Mouse (Mus musculus): Measurements from ENCODE around the gene Cdc14a. TPM values are rescaled to one million over a fixed set of nuclear protein-coding genes. Genes with fewer than 3 reads are reported as not detected.

Gene Cdc14a
- polyA plus RNA-seq, 1 experiment: 3.2 TPM

DNA sequence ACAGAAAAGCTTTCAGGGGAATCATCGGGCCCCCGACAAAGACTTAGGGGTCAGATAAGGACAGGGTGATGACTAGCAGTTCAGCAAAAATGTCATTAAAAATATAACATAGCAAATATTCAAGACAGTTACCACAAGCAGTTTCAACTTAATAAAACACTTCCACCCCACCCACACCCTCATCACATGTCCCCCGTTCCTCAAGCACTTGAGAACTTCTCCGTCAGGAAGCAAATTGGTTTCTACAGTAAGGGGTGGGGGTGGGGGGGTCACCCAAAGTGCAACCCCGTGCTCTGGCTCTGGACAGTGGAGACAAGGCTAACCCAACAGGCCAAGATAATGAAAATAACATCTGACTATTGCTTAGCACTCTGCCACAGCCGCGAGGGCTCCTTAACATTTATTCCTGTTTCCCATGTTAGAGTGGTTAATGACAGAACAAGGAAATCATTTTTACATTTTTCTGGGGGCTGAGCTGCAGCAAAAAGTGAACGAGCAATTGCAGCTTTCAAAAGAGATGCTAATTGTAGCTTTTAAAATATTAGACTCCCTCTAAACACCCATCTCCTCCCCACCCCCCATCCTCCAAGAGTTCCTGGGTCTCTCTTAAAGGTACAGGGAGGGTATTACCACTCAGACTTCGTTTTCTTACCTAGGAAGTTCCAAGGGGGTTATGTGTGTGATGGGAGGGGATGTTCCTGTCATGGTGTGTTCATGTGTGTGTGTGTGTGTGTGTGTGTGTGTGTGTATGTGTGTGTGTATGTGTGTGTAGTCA lies 133.6 kb downstream of the Cdc14a start:
- WGBS: 82% methylated on average over 9 of the region's 9 CpGs
- DNase-seq (ENCODE audit: low read depth, low spot score): no peak

GRCm38 (mm10) chr3:116288833-116289232 lies 135.0 kb downstream of the Cdc14a start:
- no peak for DNase-seq (ENCODE audit: low read depth, low spot score)
- 87% methylated on average over 6 of the region's 6 CpGs for WGBS

DNA sequence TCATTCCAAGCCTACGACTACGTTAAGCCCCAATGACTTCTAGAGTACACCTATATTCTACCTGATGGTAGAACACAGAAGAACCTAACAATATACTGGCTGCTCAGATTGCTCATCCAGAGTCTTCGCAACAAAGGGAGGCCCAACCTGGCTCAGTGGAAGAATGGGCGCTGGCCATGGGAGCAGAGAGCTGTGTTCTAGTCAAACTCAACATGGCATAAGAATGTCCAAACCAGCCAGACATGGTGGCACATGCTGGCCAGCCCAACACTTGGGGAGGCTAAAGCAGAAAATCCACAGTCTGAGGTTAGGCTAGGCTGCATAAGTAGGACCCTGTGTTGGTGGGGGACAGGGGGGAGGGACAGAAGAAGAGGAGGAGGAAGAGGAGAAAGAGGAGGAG lies 139.1 kb downstream of the Cdc14a start:
- 97% methylated on average over 4 of the region's 4 CpGs for WGBS
- DNase-seq (ENCODE audit: low read depth, low spot score): no peak

DNA sequence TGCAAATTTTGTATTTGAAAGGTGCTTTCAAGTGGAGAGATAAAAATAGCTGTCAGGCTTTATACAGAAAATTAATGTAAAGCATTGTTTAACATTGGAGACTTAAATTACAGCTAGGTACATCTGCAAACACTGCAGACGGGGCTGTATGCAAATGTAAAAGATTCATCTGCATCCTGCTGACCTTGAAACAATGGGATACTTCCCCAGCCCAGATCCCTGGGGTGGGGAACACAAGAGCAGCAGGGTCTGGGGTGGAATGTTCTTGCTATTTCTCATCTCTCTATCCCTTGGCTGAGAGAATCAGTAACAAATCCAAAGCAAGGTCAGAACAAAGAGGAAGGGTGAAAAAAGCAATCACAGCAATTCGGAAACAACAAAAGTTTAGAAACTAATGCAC lies 139.8 kb downstream of the Cdc14a start:
- no peak for DNase-seq (ENCODE audit: low read depth, low spot score)
- WGBS: 68% methylated on average over 2 of the region's 2 CpGs

DNA sequence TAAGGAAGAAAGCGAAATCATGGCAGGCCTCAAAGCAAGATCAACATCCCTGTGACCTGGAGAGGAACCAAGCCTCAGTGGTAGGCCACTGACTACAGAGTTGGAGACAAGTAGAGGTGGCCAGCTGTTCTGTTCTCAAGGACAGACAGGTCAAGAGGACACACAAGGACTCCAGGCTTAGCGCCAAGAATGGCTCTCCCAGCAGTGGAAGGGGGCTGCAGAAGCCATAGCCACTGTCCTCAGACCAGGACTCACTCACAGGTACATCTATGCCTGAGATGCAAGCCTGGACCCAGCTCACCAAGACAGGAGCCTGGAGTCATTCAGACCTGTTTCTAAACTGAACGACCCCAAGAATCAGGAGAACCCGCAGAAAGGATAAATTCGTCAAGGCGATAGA lies 142.2 kb downstream of the Cdc14a start:
- WGBS: 94% methylated on average over 6 of the region's 6 CpGs
- DNase-seq (ENCODE audit: low read depth, low spot score): no peak

- WGBS: 78% methylated on average over 8 of the region's 8 CpGs
- DNase-seq (ENCODE audit: low read depth, low spot score): no peak
These were observed 146.7 kb downstream of the Cdc14a start for GRCm38 (mm10) chr3:116277146-116277545.

- DNase-seq (ENCODE audit: low read depth, low spot score): no peak
- WGBS: 71% methylated on average over 6 of the region's 6 CpGs
These were observed 152.2 kb downstream of the Cdc14a start for GRCm38 (mm10) chr3:116271679-116272078.

DNA sequence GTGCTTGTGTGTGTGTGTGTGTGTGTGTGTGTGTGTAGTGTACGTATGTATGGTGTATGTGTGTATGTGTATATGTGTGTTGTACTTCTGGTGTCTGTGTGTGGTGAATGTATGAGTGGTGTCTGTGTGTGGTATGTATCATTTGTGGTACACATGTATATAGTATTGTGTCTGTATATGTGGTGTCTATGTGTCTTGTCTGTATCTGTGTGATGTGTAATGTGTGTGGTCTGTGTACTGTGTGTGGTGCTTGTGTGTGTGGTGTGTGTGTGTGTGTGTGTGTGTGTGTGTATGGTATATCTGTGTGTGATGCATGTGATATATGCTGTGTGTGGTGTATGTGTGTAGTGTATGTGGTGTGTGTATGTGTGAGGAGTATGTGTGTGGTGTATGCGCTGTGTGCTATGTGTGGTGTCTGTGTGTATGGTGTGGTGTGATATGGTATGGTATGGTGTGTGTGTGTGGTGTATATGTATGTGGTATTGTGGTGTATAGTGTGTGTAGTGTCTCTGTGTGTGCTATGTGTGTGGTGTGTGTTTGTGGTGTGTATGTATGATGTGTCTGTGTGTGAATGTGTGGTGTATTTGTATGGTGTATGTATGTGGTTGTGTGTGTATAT lies 156.7 kb downstream of the Cdc14a start:
- WGBS: 91% methylated on average over 2 of the region's 2 CpGs
- DNase-seq (ENCODE audit: low read depth, low spot score): no peak

GRCm38 (mm10) chr3:116266360-116266759 lies 157.5 kb downstream of the Cdc14a start:
- WGBS: 57% methylated on average over 3 of the region's 3 CpGs
- DNase-seq (ENCODE audit: low read depth, low spot score): no peak

GRCm38 (mm10) chr3:116263977-116264376 lies 159.9 kb downstream of the Cdc14a start:
- DNase-seq (ENCODE audit: low read depth, low spot score): no peak
- 91% methylated on average over 1 of the region's 1 CpGs for WGBS

GRCm38 (mm10) chr3:116263061-116263460 lies 160.8 kb downstream of the Cdc14a start:
- no peak for DNase-seq (ENCODE audit: low read depth, low spot score)
- WGBS: 86% methylated on average over 5 of the region's 5 CpGs

- 58% methylated on average over 5 of the region's 5 CpGs for WGBS
- no peak for DNase-seq (ENCODE audit: low read depth, low spot score)
These were observed 167.7 kb downstream of the Cdc14a start for GRCm38 (mm10) chr3:116256104-116256503.

DNA sequence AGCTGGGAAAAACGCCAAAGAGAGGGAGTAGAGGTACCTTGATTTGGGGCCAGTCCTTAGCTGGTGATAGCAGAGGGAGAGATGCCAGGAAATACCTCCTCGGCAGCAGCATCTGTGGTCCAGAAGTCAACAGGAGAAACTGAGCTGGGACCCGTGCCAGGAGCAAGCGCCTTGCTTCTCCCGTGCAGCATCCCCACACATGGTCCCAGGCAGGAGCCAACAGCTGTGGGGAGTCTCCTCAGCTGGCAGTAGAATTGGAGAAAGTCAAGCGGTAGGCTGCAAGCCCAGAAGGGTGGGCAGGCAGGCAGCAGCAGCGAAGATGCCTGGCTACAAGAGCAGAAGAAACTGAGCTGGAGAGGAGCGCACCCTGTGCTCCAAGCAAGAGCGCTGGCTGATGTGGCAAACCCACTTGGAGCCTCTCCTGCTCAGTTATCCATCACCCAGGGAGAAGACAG lies 170.7 kb downstream of the Cdc14a start, which contains the start of gene Gpr88:
Gpr88 (minus strand) TSS at position 427 of the 455 bp plus-strand sequence.
- DNase-seq (ENCODE audit: low read depth, low spot score): no peak
- 7% methylated on average over 9 of the region's 9 CpGs for WGBS

DNA sequence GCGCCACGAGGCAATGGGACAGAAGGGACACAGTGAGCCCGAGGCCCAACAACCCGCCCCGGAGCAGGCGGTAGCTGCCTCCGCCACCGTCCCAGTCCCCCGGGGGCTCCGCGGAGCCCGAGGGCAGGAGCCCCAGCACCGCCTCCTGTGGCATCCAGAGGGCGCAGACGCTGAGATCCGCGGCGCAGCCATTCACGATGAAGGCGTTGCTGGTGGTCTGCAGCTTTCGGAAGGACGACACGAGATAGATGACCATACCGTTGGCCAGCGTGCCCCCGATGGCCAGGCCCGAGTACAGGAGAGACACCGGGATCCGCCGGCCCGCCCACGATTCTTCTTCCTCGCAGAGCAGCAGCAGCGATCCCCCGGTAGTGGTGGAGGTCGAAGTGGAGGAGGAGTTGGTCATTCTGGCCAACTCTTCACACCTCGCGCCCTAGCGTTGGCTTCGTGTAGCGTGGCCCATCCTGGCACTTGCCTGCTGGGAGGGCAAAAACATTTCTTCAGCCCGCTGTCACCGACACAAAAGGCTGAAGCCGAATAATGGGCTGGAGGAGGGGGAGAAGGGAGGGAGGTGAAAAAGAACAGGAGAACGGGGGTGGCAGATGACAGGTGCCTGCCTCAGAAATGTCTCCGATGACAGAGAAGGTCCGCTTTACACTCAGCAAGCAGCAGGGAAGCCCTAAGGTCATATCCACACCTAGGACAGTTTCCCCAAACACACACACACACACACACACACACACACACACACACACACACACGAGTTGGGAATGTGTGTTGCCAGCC lies 171.4 kb downstream of the Cdc14a start:
- no peak for DNase-seq (ENCODE audit: low read depth, low spot score)
- WGBS: 2% methylated on average over 48 of the region's 48 CpGs

GRCm38 (mm10) chr3:116251481-116252254 lies 172.2 kb downstream of the Cdc14a start:
- WGBS: under 1% methylated on average over 86 of the region's 86 CpGs
- DNase-seq (ENCODE audit: low read depth, low spot score): no peak

GRCm38 (mm10) chr3:116249026-116249425 lies 174.8 kb downstream of the Cdc14a start:
- WGBS: 63% methylated on average over 2 of the region's 2 CpGs
- DNase-seq (ENCODE audit: low read depth, low spot score): no peak

DNA sequence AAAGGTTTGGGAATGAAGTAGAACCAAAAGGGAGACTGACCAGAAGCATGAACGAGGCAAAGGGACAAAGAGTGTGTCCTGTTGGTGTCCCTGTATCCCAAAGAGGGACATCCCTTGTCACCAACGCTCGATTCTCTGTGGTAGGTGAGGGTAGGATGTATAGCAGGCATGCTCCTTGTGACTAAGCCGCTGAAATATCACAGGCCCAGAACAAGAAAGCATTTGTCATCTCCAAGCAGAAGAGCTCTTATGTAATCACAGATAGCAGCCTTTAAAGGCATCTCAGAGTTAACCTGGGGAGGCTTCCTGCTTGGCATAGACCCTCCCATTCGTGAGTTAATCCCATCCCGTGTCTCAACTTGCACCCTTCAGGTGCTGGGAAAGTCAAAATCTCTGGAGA lies 179.4 kb downstream of the Cdc14a start:
- 67% methylated on average over 6 of the region's 6 CpGs for WGBS
- no peak for DNase-seq (ENCODE audit: low read depth, low spot score)

DNA sequence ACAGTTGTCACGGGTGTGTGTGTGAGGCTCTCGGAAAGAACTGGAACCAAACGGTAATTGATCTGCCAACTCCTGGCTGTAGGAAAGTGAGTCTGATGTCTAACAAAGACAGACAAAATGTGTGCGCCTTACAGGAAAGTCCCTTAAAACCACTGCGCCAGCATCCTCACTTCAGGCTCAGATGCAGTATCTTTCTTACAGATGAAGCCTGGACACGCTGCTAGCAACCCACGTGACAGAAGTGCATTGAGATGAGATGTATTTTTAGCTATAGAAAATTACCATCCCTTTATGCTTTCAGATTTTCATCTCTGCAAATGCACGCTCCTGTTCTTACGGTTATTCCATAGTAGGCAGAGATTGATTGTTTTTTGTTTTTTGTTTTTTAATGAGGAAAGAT lies 181.1 kb downstream of the Cdc14a start:
- DNase-seq (ENCODE audit: low read depth, low spot score): no peak
- 84% methylated on average over 9 of the region's 9 CpGs for WGBS

DNA sequence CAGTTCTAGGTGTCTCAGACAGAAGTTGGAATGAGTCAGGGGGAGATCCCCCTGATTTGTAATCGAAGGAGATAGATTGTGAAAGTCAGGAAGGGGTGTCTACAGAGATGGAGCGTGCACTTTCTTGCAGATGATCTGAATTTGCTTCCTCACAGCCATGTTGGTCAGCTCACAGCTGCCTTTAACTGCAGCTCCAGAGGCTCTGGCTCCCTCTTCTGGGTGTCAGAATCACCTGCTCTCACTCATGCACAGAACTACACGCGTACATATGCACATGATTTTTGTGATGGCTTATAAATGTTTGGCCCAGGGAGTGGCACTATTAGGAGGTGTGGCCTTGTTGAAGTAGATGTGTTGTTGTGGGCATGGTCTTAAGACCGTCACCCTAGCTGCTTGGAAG lies 186.3 kb downstream of the Cdc14a start:
- WGBS: 94% methylated on average over 5 of the region's 5 CpGs
- no peak for DNase-seq (ENCODE audit: low read depth, low spot score)

- WGBS: 71% methylated on average over 4 of the region's 4 CpGs
These were observed 187.0 kb downstream of the Cdc14a start for GRCm38 (mm10) chr3:116236856-116237255.

More at GRCm38 (mm10) chr3:116236856-116237255, 187.0 kb downstream of the Cdc14a start:
- DNase-seq (ENCODE audit: low read depth, low spot score): no peak
